Mouse (Mus musculus) right cerebral cortex, postnatal 14 days (tissue): ENCODE data around the gene Disc1.

Source experiments
- DNase-seq: peaks from one replicate; pipeline ENCODE4 v3.0.0; 2022

Disc1 gene

GRCm38 (mm10) chr8:125053505-125054435 is at the start of gene Disc1:
TSS of gene Disc1 (plus strand) at chr8:125054195.
- peak; percentile 40 for DNase-seq

DNA sequence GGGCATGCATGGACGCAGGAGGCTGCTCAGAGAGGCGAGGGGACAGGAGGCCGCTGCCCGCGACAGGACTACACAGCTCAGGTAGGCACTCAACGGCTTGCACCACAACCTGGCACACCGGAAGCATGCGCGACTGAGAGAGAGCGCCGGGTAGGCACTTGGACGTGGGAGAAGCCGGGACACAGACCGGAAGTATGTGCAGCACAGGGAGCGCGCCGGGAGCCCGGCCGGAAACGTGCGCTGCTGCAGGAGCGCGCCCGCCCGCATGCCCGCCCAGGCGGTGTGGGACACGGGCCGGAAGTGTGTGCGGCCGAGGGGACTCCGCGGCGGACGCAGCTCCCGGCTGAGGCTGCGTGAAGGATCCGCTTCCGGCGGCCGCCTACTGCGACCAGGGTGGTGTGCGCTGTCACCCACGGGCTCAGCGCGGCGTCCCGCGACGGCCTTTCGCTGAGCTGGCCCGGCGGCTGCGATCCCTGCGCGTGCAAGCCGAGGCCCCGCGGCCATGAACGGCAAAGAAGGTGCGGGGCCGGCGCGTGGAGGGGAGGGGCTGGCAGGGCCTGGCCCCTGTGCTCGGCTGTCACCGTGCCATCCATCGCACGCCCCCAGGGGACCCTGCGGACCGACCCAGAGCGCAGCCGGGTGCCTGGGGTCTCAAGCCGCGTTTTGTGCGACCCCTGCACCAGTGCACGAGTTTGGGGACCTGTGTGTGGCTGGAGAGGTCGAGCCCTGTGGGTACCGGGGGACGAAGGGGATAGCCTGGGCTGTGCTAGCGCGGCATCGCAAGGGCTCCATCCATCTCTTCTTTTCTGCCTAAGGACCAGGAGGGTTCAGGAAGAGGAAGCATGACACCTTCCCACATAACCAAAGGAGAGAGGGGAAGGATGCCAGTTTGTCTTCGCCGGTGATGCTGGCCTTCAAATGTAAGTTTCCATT is 41.0 kb upstream of the Disc1 start, which contains the start of gene Tsnax:
TSS of gene Tsnax (plus strand) at position 303 of the 933 bp plus-strand sequence.
- DNase-seq = peak; percentile 94

DNA sequence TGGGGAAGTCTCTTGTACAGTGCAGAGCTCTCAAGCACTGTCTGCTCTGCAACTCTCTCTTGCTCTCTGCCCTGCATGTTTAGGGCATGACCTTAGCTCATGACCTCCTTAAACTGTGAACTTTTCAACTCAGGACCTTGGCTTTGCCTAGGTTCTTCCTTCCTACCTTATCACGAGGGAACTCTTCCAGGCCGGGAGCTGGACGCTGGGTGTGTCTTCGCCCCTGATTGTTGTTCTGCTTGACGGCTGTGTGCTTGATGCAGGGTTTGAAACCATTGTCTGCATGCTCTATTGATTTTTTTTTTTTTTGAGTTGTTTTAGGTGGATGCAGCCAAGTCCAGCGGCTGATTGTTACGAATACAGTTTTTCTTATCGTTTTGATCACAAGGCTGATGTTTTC is 29.9 kb upstream of the Disc1 start:
- no peak for DNase-seq

DNA sequence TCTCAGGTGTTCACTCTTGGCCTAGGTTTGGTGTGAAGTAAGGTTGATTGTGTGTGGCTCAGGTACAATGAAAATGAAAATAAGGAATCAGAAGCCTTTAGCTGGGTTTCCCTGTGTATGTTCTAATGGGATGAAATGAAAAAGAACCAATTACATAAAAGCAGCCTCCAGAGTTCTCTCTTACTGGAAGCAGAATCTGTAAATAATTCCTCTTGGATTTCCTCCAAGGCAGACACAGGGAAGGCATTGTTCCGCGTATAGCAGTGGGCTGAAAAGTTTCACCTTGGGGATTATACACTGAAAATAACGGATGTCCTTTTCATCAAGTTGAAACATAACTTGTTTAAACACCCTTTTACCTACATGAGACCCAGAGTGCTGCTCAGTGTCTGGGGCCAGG is 26.8 kb upstream of the Disc1 start:
- DNase-seq = no peak

- no peak for DNase-seq
Measured at GRCm38 (mm10) chr8:125028841-125029240, 25.2 kb upstream of the Disc1 start.

GRCm38 (mm10) chr8:125031276-125031675 is 22.7 kb upstream of the Disc1 start:
- DNase-seq = no peak

DNA sequence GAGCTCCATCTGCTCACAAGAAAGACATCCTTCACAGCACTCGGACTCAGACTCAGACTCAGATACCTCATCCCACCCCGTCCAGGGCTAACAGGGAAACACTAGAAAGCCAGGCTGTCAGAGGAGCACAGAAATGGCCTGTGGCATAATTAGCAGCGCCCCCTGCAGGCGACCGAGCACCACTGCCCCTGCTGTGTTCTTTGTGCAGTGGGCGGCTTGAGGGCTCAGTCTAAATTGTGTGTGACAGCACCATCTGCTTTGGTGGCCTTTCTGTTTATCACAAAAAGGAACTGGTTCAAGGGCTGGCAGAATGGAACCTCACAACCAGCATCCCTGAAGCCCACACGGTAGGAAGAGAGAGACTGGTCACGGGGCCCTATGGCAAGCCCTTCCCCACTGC is 19.3 kb upstream of the Disc1 start:
- peak; percentile 79 for DNase-seq

GRCm38 (mm10) chr8:125037081-125037480 is 16.9 kb upstream of the Disc1 start:
- no peak for DNase-seq

GRCm38 (mm10) chr8:125038731-125039130 is 15.3 kb upstream of the Disc1 start:
- DNase-seq = no peak

DNA sequence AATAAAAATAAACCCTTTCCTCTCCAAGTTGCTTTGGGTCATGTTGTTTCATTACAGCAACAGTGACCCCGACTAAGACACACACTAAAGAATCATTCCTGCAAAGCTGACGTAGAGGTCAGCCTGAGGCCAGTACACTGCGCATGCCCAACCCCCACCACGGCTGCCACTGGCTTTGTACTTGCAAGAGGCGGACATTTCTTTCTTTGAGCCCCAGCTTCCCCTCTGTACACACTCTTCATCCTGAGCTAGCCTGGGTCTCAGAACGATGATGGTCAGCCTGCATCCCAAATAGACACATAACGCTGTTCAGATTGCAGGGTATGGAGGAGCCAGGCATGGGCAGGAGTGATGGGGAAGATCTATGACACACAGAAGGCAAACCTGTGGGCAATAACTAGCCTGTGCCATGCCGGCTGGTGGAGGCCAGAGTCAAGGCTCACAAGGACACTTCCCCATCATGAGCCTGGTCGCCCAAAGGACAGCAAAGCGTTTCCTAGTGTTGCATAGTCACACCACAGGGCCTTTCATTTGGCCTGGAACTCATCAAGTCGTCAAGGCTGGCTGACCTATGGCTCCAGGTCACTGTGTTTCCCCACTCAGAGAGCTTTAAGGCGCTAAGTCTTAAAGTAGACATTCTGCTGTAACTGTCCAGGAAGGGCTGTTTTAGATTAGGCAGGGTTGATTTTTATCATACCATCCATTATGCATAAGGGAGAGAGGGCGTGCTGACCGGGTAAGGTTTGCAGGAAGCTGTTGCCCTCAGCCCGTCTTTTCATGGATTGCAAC is 13.2 kb upstream of the Disc1 start:
- no peak for DNase-seq

- DNase-seq = no peak
Measured at GRCm38 (mm10) chr8:125041496-125041895, 12.5 kb upstream of the Disc1 start.

DNA sequence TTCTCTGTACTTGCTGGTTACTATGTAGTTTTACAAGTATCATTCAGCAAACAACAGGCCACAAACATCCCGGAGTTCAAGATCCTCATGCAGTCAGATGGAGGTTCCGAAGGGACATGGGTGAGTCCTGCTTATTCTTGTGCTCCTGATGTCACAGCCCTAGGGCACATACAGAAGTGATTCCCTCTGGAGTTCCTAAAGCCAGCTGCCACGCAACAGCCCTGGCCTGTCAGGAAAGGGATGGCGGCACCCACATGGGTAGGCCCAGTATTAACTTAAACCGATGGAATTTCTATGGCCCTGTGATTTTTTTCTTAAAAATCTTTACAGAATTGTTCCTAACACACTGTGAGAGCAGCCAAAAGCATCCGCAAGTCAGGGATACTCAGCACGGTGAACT is 10.6 kb upstream of the Disc1 start:
- no peak for DNase-seq

DNA sequence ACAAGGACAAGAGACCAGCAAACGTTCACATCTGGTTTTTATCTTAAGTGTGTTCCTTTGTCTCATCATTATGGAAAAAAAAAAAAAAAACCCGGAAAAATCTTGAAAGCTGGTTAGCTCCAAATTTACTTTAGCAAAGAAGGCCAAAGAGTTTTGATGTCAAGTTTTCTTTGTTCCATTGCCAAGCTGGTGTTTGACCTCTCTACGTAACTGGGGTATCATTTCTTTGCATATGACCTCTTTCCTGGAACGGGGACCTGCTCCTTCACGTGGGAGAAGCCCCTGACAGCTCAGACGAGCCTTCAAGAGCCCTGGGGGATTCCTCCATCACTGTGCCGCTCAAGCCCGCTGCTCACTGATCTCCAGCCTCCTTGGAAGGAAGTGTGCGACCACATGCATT is 10.1 kb upstream of the Disc1 start:
- DNase-seq = no peak

DNA sequence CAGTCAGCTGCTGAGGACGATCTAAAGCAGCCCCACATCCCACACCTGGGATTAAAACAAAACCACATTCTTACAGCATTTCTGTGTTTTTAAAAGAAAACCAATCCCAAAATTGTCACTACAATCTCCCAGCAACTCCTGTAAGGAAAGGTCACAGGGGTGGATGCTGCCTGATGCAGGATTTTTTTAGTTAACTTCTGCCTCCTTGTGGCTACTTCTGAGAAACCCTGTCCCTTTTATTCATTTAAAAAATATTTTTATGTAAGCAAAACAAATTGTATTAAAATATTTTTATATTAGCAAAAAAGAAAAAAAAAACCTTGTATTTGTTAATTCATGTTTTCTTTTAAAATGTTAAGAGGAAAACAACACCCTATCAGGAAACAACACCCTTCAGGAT is 8.2 kb upstream of the Disc1 start:
- DNase-seq = no peak

GRCm38 (mm10) chr8:125049051-125049750 is 4.8 kb upstream of the Disc1 start:
- no peak for DNase-seq

- DNase-seq = no peak
Measured at GRCm38 (mm10) chr8:125049826-125050225, 4.2 kb upstream of the Disc1 start.

DNA sequence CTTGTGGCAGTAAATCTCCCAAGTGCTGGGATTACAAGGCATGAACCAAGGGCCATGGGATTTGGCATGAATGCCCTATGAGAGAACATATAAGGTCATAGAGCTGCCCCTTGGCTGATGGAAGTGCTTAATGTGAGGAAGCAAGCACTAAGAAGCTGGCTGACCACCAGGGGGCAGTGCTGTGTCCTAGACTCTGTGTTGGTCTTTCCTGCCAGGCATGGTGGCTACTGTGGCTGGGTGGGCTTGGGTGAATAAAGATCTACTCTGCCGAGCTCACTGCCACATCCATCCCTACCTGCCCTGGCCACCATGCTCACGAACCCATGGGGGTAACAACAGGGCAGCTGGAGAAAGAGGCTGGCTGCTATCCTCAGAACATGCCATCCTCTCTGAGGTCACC is 2.0 kb upstream of the Disc1 start:
- DNase-seq = peak; percentile 87

DNA sequence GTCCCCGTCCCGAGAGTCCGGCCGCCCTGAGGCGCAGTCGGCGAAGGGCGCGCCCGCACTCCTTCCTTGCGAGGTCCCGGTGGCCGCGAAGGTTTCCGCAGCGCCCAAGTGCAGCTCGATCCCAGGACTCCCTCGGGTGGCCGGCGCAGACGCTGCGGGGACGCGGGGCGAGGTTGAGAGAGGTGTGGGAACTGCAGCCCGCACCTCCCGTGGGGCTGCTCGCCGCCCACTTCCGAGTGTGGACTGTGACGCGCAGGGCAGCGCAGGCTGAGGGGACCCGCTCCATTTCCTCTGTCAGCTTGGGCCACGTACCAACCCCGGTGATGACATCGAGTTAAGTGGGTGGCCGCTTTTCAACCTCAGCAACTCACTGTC is 428 bp downstream of the Disc1 start:
- DNase-seq = peak; percentile 40

GRCm38 (mm10) chr8:125060904-125061303 is 6.9 kb downstream of the Disc1 start:
- no peak for DNase-seq

DNA sequence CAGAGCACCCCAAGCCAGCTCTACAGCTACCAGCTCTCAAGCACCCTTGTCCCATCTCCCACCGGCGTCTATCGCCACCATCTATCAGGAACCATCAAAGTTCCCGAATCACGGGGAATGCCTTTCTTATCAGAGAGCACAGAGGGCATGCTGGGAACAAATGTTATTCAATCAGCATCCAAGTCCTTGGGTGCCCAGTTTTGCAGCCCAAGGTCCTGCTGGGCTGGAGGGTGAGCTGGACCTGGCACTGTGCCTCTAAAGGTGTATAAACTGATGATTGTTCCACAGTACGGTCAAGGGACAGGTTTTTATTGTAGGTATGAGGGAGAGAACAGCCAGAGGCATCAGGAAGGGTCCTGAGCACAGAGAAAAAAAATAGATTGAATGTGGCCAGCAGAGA is 11.6 kb downstream of the Disc1 start:
- DNase-seq = no peak

GRCm38 (mm10) chr8:125066913-125067595 is 13.1 kb downstream of the Disc1 start:
- DNase-seq = peak; percentile 55

GRCm38 (mm10) chr8:125067596-125067960 is 13.6 kb downstream of the Disc1 start:
- no peak for DNase-seq
